Mouse (Mus musculus) intestine, embryonic 16.5 days (tissue): ENCODE results near the gene Gm37240. TPM values are rescaled to one million over a fixed set of nuclear protein-coding genes. Genes with fewer than 3 reads are reported as not detected.

Source experiments
- ATAC-seq: fragments of 200-750 bp; cut with Nextera tagmentation; 2 replicates; pipeline ENCODE4 v1.8.0; 2017; ENCODE audit warnings: moderate TSS enrichment, moderate library complexity
- H3K27ac ChIP-seq: fragments of 300-500 bp; sonication (generic); 2 replicates; pipeline ENCODE4 v1.5.1; 2014; ENCODE audit warnings: mild to moderate bottlenecking, low read length
- H3K27me3 ChIP-seq: fragments of 300-500 bp; sonication (generic); replicated peaks from 2 replicates; pipeline ENCODE4 v1.6.1; 2014; ENCODE audit warnings: low read length, control low read depth, mixed read lengths; ENCODE audit not compliant: control insufficient read depth, insufficient read depth
- H3K36me3 ChIP-seq: fragments of 300-500 bp; sonication (generic); 2 replicates; pipeline ENCODE4 v1.6.1; 2014; ENCODE audit warnings: low read length, control low read depth; ENCODE audit not compliant: control insufficient read depth, insufficient read depth
- H3K4me1 ChIP-seq: fragments of 300-500 bp; sonication (generic); 2 replicates; pipeline ENCODE4 v1.6.1; 2014; ENCODE audit warnings: low read length, control low read depth, mixed read lengths; ENCODE audit not compliant: control insufficient read depth, insufficient read depth
- H3K4me2 ChIP-seq: fragments of 300-500 bp; sonication (generic); 2 replicates; pipeline ENCODE4 v1.6.1; 2014; ENCODE audit warnings: low read depth, low read length, control low read depth
- H3K4me3 ChIP-seq: fragments of 300-500 bp; sonication (generic); 2 replicates; pipeline ENCODE4 v1.5.1; 2014; ENCODE audit warnings: mild to moderate bottlenecking, low read length
- H3K9ac ChIP-seq: fragments of 300-500 bp; sonication (generic); 2 replicates; pipeline ENCODE4 v1.6.1; 2014; ENCODE audit warnings: low read depth, low read length
- H3K9me3 ChIP-seq: fragments of 300-500 bp; sonication (generic); 2 replicates; pipeline ENCODE4 v1.6.1; 2016; ENCODE audit warnings: low read length, control low read depth; ENCODE audit not compliant: control insufficient read depth
- WGBS: fragments of 180-500 bp; shearing (Covaris S2); extraction: QIAGEN DNeasy Blood & Tissue Kit; methylation state at CpG from one replicate; pipeline ENCODE4 v1.1.7; 2014; 5-methylcytosine and 5-hydroxymethylcytosine counted together
- polyA plus RNA-seq: library from polyadenylated mRNA; unstranded; fragments of >200 nt; fragmentation: Nextera tagmentation; extraction: Ambion mirVana; gene quantifications from 2 replicates; pipeline ENCODE4 v1.2.1, GENCODE M21; 2015

The Gm37240 gene
- polyA plus RNA-seq, 1 experiment from 2014 or later, result 6.8 TPM

DNA sequence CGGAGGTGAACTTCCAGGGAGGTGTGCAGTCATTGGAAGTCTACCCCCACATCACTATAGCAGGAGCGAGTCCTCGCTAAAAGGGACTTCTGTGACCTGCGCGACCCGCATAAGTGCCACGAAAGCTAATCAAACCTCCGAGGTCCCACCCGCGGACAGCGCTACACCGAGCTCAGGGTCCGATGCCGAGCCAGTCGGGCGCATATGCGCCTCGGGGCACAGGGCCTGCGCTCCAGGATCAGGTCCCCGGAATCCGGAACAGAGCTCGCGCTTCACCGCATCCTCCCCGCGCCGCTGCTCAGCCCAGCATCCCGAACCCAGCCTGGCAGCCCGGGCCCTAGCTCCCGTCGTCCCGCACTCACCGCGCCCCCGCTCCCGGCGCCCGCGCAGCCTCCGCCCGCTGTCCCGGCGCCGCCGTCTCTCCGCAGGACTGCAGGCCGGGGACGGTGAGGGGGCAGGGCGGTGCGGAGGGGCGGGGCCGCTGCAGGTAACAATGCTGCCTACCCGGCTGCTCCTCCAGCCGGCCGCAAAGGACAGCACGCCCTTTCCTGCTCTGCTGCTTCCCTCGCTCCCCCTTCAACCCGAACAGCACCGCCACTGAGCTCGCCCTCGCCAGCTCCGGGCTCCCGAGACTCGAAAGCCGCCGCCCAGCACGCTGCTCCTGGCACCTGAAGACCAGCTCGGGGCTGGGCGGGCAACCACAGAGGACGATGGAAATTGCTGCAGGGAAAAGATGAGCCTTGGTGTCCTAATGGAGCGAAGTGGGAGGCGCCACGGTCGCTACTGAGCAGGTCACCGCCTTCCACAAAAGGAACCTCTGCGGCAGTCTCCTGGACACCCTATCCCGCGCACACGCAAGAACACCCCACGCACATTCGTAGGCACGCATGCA is 1407.1 kb downstream of the Gm37240 start, which contains the start of gene Fhdc1:
Fhdc1 (minus strand) TSS at position 424 of the 892 bp plus-strand sequence.
- ATAC-seq, result peak; percentile 93
- H3K4me1 ChIP-seq, result peaks cover 8% of the 10 kb centered on the region; the same call in 1 of the 2 replicates
- H3K36me3 ChIP-seq, result no peaks in the 10 kb centered on the region
- H3K27ac ChIP-seq, result peak within 1 kb of the TSS; percentile 52; the same call in 1 of the 2 replicates
- peak within 1 kb of the TSS; percentile 64 for H3K4me3 ChIP-seq
- peak within 1 kb of the TSS; percentile 98 for H3K4me2 ChIP-seq
- H3K9me3 ChIP-seq, result no peaks in the 10 kb centered on the region
- WGBS, result under 1% methylated on average over 82 of the region's 82 CpGs
- peak within 1 kb of the TSS; percentile 72 for H3K9ac ChIP-seq
- H3K27me3 ChIP-seq, result peaks cover 10% of the 10 kb centered on the region

DNA sequence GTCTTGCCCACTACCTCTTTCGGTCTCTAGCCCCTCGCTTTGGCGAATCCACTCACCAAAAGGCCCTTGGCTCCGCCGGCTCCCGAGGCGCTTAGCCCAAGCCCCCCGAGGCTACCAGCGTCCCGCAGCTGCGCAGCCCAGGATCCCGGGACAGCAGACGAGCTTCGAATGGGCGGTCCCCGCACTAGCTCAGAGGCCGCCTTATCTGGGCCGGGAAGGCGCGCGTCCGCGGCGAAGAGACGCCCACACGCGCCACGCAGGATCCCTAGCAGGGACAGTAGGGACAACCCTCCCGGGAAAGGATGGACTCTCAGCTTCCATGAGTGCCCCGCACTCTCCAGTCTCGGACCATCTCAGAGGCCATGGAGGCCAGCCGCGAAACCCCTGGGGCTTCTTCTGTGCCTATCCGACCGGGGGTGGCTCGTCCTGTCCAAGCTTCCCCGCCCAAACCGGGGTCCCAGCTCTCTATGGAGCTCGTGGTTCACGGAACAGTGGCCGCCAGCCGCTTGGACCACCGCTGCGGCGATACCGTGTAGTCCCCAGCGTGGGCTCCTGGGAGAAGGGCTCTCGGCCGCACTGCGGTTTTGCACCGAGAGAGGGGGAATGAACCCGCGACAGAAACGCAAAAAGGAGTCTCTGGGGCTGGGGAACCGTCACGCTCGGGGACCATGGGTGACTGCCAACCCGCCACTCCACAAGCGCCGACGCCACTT is 1407.9 kb downstream of the Gm37240 start:
- peak overlapping the region; percentile 64 for H3K4me3 ChIP-seq
- H3K9ac ChIP-seq, result peak overlapping the region; percentile 72
- H3K4me2 ChIP-seq, result peak overlapping the region; percentile 98
- H3K4me1 ChIP-seq, result peaks cover 8% of the 10 kb centered on the region; the same call in 1 of the 2 replicates
- peak; percentile 62 for ATAC-seq
- under 1% methylated on average over 61 of the region's 61 CpGs for WGBS
- H3K9me3 ChIP-seq, result no peaks in the 10 kb centered on the region
- H3K27ac ChIP-seq, result no peak overlapping the region
- H3K36me3 ChIP-seq, result no peaks in the 10 kb centered on the region
- peaks cover 10% of the 10 kb centered on the region for H3K27me3 ChIP-seq

DNA sequence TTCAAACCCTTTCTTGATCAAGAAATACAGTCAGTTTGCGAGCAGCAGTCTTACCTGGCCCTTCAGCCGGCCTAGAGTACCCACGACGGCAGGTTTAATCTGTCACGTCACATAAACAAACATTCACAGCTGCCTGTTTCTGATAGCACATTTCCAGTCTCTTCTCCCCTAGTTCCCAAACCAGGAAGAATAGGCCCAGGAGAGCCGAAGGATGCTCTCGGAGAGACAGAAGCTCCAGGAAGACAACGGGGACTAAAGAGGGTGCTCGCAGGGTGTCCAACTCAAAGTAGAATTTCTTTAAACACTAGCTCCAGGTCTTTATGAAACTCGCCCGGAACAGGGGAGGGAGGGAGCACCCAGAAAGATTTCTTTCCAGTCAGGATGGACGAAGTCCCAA is 1408.4 kb downstream of the Gm37240 start:
- Histone ChIP-seq H3K4me2 (peak overlapping the region; percentile 98), H3K27me3 (peaks cover 10% of the 10 kb centered on the region), H3K36me3 (no peaks in the 10 kb centered on the region), H3K27ac (no peak overlapping the region), H3K9ac (peak overlapping the region; percentile 72), H3K4me3 (peak overlapping the region; percentile 64), H3K4me1 (peaks cover 8% of the 10 kb centered on the region; the same call in 1 of the 2 replicates), H3K9me3 (no peaks in the 10 kb centered on the region)
- no peak for ATAC-seq
- 12% methylated on average over 12 of the region's 12 CpGs for WGBS

DNA sequence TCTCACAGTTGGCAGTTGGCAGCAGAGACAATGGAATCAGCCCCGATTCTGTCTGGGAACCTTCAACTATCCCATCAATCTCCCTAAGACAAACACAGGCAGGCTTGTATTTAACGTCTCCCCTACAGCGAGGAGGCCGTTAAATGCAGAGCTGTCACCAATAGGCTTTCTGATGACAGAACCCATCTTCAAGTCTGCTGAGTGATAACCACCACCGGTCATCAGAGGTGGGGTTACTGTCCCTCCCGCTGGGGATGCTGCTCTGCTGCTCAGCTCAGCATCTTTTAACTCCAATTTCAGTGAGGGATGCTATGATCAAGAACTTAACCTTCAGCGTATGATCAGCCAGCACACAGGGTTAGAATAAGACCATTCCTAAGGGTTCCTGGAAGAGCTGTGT is 1409.1 kb downstream of the Gm37240 start:
- Histone ChIP-seq H3K4me3 (peak overlapping the region; percentile 64), H3K9ac (0 out of 2 replicates have a peak overlapping the region, but pooled peaks have one; percentile 72), H3K4me2 (peak overlapping the region; percentile 98; the same call in 1 of the 2 replicates), H3K27ac (no peak overlapping the region), H3K27me3 (peaks cover 10% of the 10 kb centered on the region), H3K4me1 (peaks cover 15% of the 10 kb centered on the region), H3K9me3 (no peaks in the 10 kb centered on the region), H3K36me3 (no peaks in the 10 kb centered on the region)
- no peak for ATAC-seq
- 30% methylated on average over 7 of the region's 7 CpGs for WGBS

DNA sequence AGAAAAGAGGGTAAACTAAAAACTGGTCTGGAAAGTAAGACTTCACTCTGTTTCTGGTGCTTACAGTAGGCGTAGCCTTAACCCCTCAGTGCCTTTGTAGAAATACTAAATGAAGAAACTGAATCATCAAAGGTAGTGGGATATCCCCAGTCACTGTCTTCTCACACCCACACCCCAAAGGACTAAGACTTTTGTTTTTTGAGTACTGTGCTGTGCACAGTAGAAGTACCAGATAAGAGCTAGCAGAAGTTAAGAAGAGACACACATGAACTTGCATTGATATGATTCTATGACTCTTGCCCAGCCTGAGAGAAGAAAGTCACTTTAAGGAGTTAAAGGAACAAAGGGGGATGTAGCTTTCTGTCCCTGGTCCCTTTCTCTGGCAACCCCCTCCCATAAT is 1409.8 kb downstream of the Gm37240 start:
- Histone ChIP-seq H3K9ac (no peak overlapping the region), H3K36me3 (no peaks in the 10 kb centered on the region), H3K27ac (no peak overlapping the region), H3K4me1 (peaks cover 19% of the 10 kb centered on the region), H3K4me3 (no peak overlapping the region), H3K9me3 (no peaks in the 10 kb centered on the region), H3K27me3 (peaks cover 10% of the 10 kb centered on the region), H3K4me2 (no peak overlapping the region)
- ATAC-seq, result no peak
- WGBS, result 85% methylated on average over 1 of the region's 1 CpGs

DNA sequence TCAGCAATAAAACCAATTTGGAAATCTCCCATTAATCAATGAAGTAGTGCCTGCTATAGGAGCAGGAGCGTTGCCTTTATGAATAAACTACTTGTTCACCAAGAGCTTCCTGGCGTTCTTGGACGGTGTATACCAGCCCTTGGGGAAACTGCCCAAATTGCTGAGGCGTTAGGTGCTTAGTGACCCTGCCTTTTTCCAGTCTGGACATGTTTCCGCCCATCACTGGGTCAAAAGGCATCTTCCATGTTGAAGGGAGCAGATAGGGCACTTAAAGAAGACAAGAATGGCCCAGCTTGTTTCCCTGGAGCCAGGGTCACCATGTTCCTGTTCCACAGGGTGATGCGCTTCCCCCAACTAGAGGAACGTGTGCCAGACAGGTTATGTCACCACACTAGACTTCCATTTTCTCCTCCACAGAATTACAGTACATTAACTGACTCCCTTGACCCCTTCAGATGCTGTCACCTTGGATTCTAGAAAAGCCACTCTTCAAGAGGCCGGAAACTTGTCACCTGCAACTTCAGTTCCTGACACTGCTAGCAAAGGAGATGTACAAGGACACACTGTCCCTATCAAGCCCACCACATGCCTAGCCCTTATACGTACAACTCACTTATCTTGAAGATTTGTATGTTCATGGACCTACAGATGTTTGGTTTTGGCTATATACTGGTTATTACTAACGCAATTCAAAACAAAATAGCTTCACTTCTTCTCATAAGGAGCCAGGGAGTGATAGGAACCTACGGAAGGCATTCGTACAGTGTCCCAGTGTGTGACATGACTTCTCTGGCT is 1412.1 kb downstream of the Gm37240 start:
- no peak for ATAC-seq
- peaks cover 19% of the 10 kb centered on the region for H3K4me1 ChIP-seq
- no peak overlapping the region for H3K4me3 ChIP-seq
- H3K36me3 ChIP-seq, result no peaks in the 10 kb centered on the region
- H3K27me3 ChIP-seq, result peaks cover 10% of the 10 kb centered on the region
- no peak overlapping the region for H3K9ac ChIP-seq
- H3K4me2 ChIP-seq, result no peak overlapping the region
- no peak overlapping the region for H3K27ac ChIP-seq
- no peaks in the 10 kb centered on the region for H3K9me3 ChIP-seq
- 88% methylated on average over 12 of the region's 12 CpGs for WGBS

DNA sequence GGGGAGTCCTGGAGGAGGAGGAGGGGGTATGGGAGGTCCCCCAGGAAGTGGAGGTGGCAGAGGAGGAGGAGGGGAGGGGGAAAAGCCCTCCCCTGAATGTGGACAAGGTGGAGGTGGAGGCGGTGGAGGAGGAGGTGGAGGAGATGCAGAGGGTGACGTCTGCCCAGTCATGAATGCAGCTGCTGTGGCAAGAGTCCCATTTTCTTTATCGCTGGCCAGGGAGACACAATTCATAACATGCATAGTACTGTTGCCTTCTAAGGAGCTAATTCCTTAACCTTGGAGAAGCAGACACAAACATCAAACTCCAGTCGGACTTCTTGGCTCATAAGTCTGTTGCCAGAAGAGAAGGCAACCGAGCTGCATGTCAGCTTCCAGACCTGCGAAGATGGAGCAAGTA is 1412.9 kb downstream of the Gm37240 start:
- 67% methylated on average over 6 of the region's 6 CpGs for WGBS
- H3K4me2 ChIP-seq, result no peak overlapping the region
- H3K27ac ChIP-seq, result 0 out of 2 replicates have a peak overlapping the region, but pooled peaks have one; percentile 4
- no peaks in the 10 kb centered on the region for H3K36me3 ChIP-seq
- peaks cover 10% of the 10 kb centered on the region for H3K27me3 ChIP-seq
- peaks cover 19% of the 10 kb centered on the region for H3K4me1 ChIP-seq
- no peak for ATAC-seq
- H3K9ac ChIP-seq, result no peak overlapping the region
- H3K4me3 ChIP-seq, result no peak overlapping the region
- no peaks in the 10 kb centered on the region for H3K9me3 ChIP-seq

DNA sequence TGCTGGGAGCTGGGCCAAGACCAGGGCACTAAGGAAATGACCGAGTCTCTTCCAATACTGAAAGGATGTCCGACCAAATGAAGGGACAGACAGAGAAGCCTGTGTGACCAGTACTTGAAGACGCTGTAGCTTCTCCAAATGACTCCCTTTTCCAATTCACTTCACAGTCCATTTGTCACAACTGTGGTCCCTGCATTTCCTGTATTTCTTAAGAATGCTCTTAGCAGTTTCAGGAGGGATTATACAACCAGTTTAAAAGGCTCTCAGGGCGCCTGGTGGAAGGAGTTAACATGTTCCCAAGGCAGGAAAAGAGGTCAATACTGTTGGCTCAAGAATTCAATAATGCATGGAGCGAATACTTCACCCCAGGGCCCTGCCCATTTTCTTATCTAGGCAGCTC is 1414.4 kb downstream of the Gm37240 start:
- peaks cover 4% of the 10 kb centered on the region for H3K27me3 ChIP-seq
- WGBS, result 53% methylated on average over 5 of the region's 5 CpGs
- H3K9ac ChIP-seq, result no peak overlapping the region
- no peak for ATAC-seq
- no peak overlapping the region for H3K27ac ChIP-seq
- 0 out of 2 replicates have a peak overlapping the region, but pooled peaks have one; percentile 8 for H3K4me2 ChIP-seq
- H3K36me3 ChIP-seq, result no peaks in the 10 kb centered on the region
- peaks cover 11% of the 10 kb centered on the region for H3K4me1 ChIP-seq
- no peak overlapping the region for H3K4me3 ChIP-seq
- no peaks in the 10 kb centered on the region for H3K9me3 ChIP-seq
